Mouse (Mus musculus) limb, embryonic 14.5 days (tissue): ENCODE measurements around the gene Gdf10. TPM values are rescaled to one million over a fixed set of nuclear protein-coding genes. Genes with fewer than 3 reads are reported as not detected.

Experiments used
- ATAC-seq: fragments of 200-750 bp; cut with Nextera tagmentation; 2 replicates; pipeline ENCODE4 v1.8.0; 2017; ENCODE audit warnings: low read depth, moderate number of reproducible peaks, moderate TSS enrichment; ENCODE audit not compliant: low FRiP score
- DNase-seq: peaks from one replicate; pipeline ENCODE4 v3.0.0-alpha.2; 2015; ENCODE audit warnings: low spot score
- H3K27ac ChIP-seq: fragments of 300-500 bp; sonication (generic); replicated peaks from 2 replicates; pipeline ENCODE4 v1.5.1; 2014; ENCODE audit warnings: low read depth, mild to moderate bottlenecking, low read length, moderate library complexity, mixed read lengths
- H3K27me3 ChIP-seq: fragments of 300-500 bp; sonication (generic); 2 replicates; pipeline ENCODE4 v1.6.1; 2014; ENCODE audit warnings: low read length, mixed read lengths; ENCODE audit not compliant: control insufficient read depth, insufficient read depth
- H3K36me3 ChIP-seq: fragments of 300-500 bp; sonication (generic); 2 replicates; pipeline ENCODE4 v1.6.1; 2014; ENCODE audit warnings: mild to moderate bottlenecking, low read length, moderate library complexity, mixed read lengths; ENCODE audit not compliant: control insufficient read depth, insufficient read depth
- H3K4me1 ChIP-seq: fragments of 300-500 bp; sonication (generic); 2 replicates; pipeline ENCODE4 v1.6.1; 2014; ENCODE audit warnings: antibody characterized with exemption, low read length, mixed read lengths; ENCODE audit not compliant: control insufficient read depth, insufficient read depth
- H3K4me2 ChIP-seq: fragments of 300-500 bp; sonication (generic); replicated peaks from 2 replicates; pipeline ENCODE4 v1.6.1; 2014; ENCODE audit warnings: low read depth, mild to moderate bottlenecking, low read length, moderate library complexity; ENCODE audit not compliant: severe bottlenecking
- H3K4me3 ChIP-seq: fragments of 300-500 bp; sonication (generic); replicated peaks from 2 replicates; pipeline ENCODE4 v1.5.1; 2014; ENCODE audit warnings: low read length
- H3K9ac ChIP-seq: fragments of 300-500 bp; sonication (generic); 2 replicates; pipeline ENCODE4 v1.6.1; 2014; ENCODE audit warnings: mild to moderate bottlenecking, low read depth, low read length, moderate library complexity; ENCODE audit not compliant: severe bottlenecking
- H3K9me3 ChIP-seq: fragments of 300-500 bp; sonication (generic); 2 replicates; pipeline ENCODE4 v1.6.1; 2016; ENCODE audit warnings: low read length; ENCODE audit not compliant: control insufficient read depth
- POLR2A ChIP-seq: fragments of 200-500 bp; IDR thresholded peaks from 2 replicates; pipeline ENCODE4 v1.8.0; 2012; ENCODE audit warnings: inconsistent platforms, mild to moderate bottlenecking, moderate library complexity, borderline replicate concordance; ENCODE audit not compliant: insufficient read depth, insufficient read length; ENCODE audit errors: extremely low read depth
- WGBS: fragments of 180-500 bp; shearing (Covaris S2); extraction: QIAGEN DNeasy Blood & Tissue Kit; methylation state at CpG from one replicate; pipeline ENCODE4 v1.1.7; 2014; 5-methylcytosine and 5-hydroxymethylcytosine counted together
- polyA plus RNA-seq, 2 experiments: library from polyadenylated mRNA; depleted of rRNA in 1 of 2; stranded (reverse) in 1 of 2; unstranded in 1 of 2; fragments of >200 nt; fragmentation: Nextera tagmentation in 1 of 2; extraction: Ambion mirVana in 1 of 2; gene quantifications; 2 replicates each; pipeline versions ENCODE4 v1.2.1 to v1.2.3; 2012 to 2014

Gene Gdf10
- polyA plus RNA-seq, 2 experiments = 38.8 to 52.9 TPM

- WGBS = 56% methylated on average over 7 of the region's 7 CpGs
These were observed 42.3 kb downstream of the Gdf10 start for GRCm38 (mm10) chr14:33965675-33966074.

GRCm38 (mm10) chr14:33972679-33973078, 49.3 kb downstream of the Gdf10 start:
- Histone ChIP-seq H3K27ac (no peak overlapping the region), H3K9ac (no peak overlapping the region), H3K9me3 (no peaks in the 10 kb centered on the region), H3K27me3 (no peaks in the 10 kb centered on the region), H3K4me1 (no peaks in the 10 kb centered on the region), H3K4me3 (no peak overlapping the region), H3K36me3 (no peaks in the 10 kb centered on the region), H3K4me2 (no peak overlapping the region)
- no peak for TF ChIP-seq POLR2A
- DNase-seq = peak; percentile 28
- 45% methylated on average over 7 of the region's 7 CpGs for WGBS
- ATAC-seq = no peak

More at GRCm38 (mm10) chr14:33965675-33966074, 42.3 kb downstream of the Gdf10 start:
- no peaks in the 10 kb centered on the region for H3K4me1 ChIP-seq
- ATAC-seq (no peak), DNase-seq (no peak)
- no peak overlapping the region for H3K9ac ChIP-seq
- no peak overlapping the region for H3K4me3 ChIP-seq
- no peak overlapping the region for H3K4me2 ChIP-seq
- no peak for TF ChIP-seq POLR2A
- no peaks in the 10 kb centered on the region for H3K36me3 ChIP-seq
- H3K27me3 ChIP-seq = no peaks in the 10 kb centered on the region
- H3K9me3 ChIP-seq = no peaks in the 10 kb centered on the region
- H3K27ac ChIP-seq = no peak overlapping the region

- Histone ChIP-seq H3K4me3 (no peak overlapping the region), H3K9me3 (no peaks in the 10 kb centered on the region), H3K9ac (no peak overlapping the region), H3K4me2 (no peak overlapping the region), H3K4me1 (no peaks in the 10 kb centered on the region), H3K27me3 (no peaks in the 10 kb centered on the region), H3K27ac (no peak overlapping the region), H3K36me3 (no peaks in the 10 kb centered on the region)
- 70% methylated on average over 5 of the region's 5 CpGs for WGBS
- DNase-seq = no peak
- no peak for TF ChIP-seq POLR2A
- ATAC-seq = no peak
These were observed 51.4 kb downstream of the Gdf10 start for GRCm38 (mm10) chr14:33974752-33975151.

GRCm38 (mm10) chr14:33977748-33978147, 54.4 kb downstream of the Gdf10 start:
- Histone ChIP-seq H3K27me3 (no peaks in the 10 kb centered on the region), H3K4me1 (no peaks in the 10 kb centered on the region), H3K27ac (no peak overlapping the region), H3K36me3 (no peaks in the 10 kb centered on the region), H3K9ac (no peak overlapping the region), H3K9me3 (no peaks in the 10 kb centered on the region), H3K4me3 (peak overlapping the region; percentile 37; the same call in 1 of the 2 replicates), H3K4me2 (peak overlapping the region; percentile 67; the same call in 1 of the 2 replicates)
- 13% methylated on average over 7 of the region's 7 CpGs for WGBS
- DNase-seq (no peak), ATAC-seq (no peak)
- no peak for TF ChIP-seq POLR2A

- no peaks in the 10 kb centered on the region for H3K9me3 ChIP-seq
- no peaks in the 10 kb centered on the region for H3K36me3 ChIP-seq
- H3K27ac ChIP-seq = no peak within 1 kb of the TSS
- ATAC-seq (peak; percentile 71; the same call in 1 of the 2 replicates), DNase-seq (no peak)
- no peaks in the 10 kb centered on the region for H3K27me3 ChIP-seq
- H3K4me2 ChIP-seq = peak within 1 kb of the TSS; percentile 67
- WGBS = 2% methylated on average over 25 of the region's 25 CpGs
- H3K9ac ChIP-seq = peak within 1 kb of the TSS; percentile 43
- TF ChIP-seq POLR2A = no peak
- peak within 1 kb of the TSS; percentile 37 for H3K4me3 ChIP-seq
- no peaks in the 10 kb centered on the region for H3K4me1 ChIP-seq
These were observed 55.2 kb downstream of the Gdf10 start, which contains the start of gene Zfp488 for GRCm38 (mm10) chr14:33978604-33979059. Zfp488 (minus strand) TSS chr14:33978764.

Other genes with a start within 250 kb of the Gdf10 start
- gene Gdf2, start 17.5 kb downstream of the Gdf10 start, polyA plus RNA-seq (2012; rRNA removed) = 0.03 and 0.04 TPM in 2 replicates
- not detected in 2 replicates for gene Gdf2, start 17.5 kb downstream of the Gdf10 start, polyA plus RNA-seq (2014; fragmentation: Nextera tagmentation; extraction: Ambion mirVana)
- gene Rbp3, start 30.4 kb downstream of the Gdf10 start, polyA plus RNA-seq (2012; rRNA removed) = not detected in 2 replicates
- gene Rbp3, start 30.4 kb downstream of the Gdf10 start, polyA plus RNA-seq (2014; fragmentation: Nextera tagmentation; extraction: Ambion mirVana) = not detected in 2 replicates
- gene Zfp488, start 55.2 kb downstream of the Gdf10 start, polyA plus RNA-seq (2012; rRNA removed) = 0.65 and 0.77 TPM in 2 replicates
- 0.21 and 0.30 TPM in 2 replicates for gene Zfp488, start 55.2 kb downstream of the Gdf10 start, polyA plus RNA-seq (2014; fragmentation: Nextera tagmentation; extraction: Ambion mirVana)
- not detected in 2 replicates for gene Gm30083, start 91.6 kb downstream of the Gdf10 start, polyA plus RNA-seq (2012; rRNA removed)
- gene Gm30083, start 91.6 kb downstream of the Gdf10 start, polyA plus RNA-seq (2014; fragmentation: Nextera tagmentation; extraction: Ambion mirVana) = not detected in 2 replicates
- not detected in 2 replicates for gene Gm5460, start 93.2 kb downstream of the Gdf10 start, polyA plus RNA-seq (2012; rRNA removed)
- gene Gm5460, start 93.2 kb downstream of the Gdf10 start, polyA plus RNA-seq (2014; fragmentation: Nextera tagmentation; extraction: Ambion mirVana) = not detected in 2 replicates
- gene Antxrl, start 129.1 kb downstream of the Gdf10 start, polyA plus RNA-seq (2012; rRNA removed) = not detected in 2 replicates
- gene Antxrl, start 129.1 kb downstream of the Gdf10 start, polyA plus RNA-seq (2014; fragmentation: Nextera tagmentation; extraction: Ambion mirVana) = not detected in 2 replicates
- gene Anxa8, start 162.4 kb downstream of the Gdf10 start, polyA plus RNA-seq (2012; rRNA removed) = 14.5 and 23.7 TPM in 2 replicates
- 35.9 and 42.5 TPM in 2 replicates for gene Anxa8, start 162.4 kb downstream of the Gdf10 start, polyA plus RNA-seq (2014; fragmentation: Nextera tagmentation; extraction: Ambion mirVana)
- gene A630023A22Rik, start 179.2 kb downstream of the Gdf10 start, polyA plus RNA-seq (2012; rRNA removed) = not detected in 2 replicates
- gene A630023A22Rik, start 179.2 kb downstream of the Gdf10 start, polyA plus RNA-seq (2014; fragmentation: Nextera tagmentation; extraction: Ambion mirVana) = not detected in 2 replicates
- 0.01 and 0.06 TPM in 2 replicates for gene Npy4r, start 228.9 kb downstream of the Gdf10 start, polyA plus RNA-seq (2012; rRNA removed)
- 0.06 TPM in 1 of 2 replicates, not detected in the other for gene Npy4r, start 228.9 kb downstream of the Gdf10 start, polyA plus RNA-seq (2014; fragmentation: Nextera tagmentation; extraction: Ambion mirVana)